Mouse (Mus musculus): ENCODE results near the gene Ston2. TPM values are rescaled to one million over a fixed set of nuclear protein-coding genes. Genes with fewer than 3 reads are reported as not detected.

Ston2 gene
- polyA plus RNA-seq, 1 experiment from 2014 or later: 12.1 TPM

DNA sequence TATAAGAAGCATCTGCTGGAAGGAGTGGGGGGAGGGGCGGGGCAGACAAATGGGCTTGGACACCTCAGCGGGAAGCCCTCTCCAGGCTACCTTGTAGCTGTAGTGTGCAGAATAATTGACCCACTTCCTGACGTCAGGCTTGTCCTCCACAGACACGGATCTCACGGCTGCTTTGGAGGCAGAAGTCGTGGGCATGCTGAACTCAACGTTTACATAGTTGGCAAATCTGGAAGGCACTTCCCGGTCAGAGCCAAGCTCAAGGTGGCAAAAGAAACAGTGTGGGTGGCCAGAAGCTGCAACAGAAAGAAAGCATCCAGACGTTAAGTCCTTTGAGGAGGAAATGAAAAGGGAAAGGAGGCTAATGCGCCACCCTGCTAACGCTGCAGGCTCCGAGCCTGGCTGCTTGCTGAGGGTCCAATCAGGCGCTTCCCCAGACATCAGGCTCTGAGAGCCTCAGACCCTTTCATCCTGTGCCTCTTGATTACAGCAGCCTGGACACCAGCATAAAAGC, 146.5 kb downstream of the Ston2 start:
- Histone ChIP-seq H3K36me3 (no peaks in the 10 kb centered on the region), H3K9me3 (no peaks in the 10 kb centered on the region), H3K27ac (no peak overlapping the region), H3K9ac (no peak overlapping the region), H3K4me2 (peak overlapping the region; percentile 39), H3K4me3 (peak overlapping the region; percentile 17; the same call in 1 of the 2 replicates), H3K27me3 (no peaks in the 10 kb centered on the region), H3K4me1 (peaks cover 14% of the 10 kb centered on the region)
- ATAC-seq (ENCODE audit: insufficient number of reproducible peaks, low FRiP score, low TSS enrichment, low read depth): no peak
- 21% methylated on average over 13 of the region's 13 CpGs for WGBS

DNA sequence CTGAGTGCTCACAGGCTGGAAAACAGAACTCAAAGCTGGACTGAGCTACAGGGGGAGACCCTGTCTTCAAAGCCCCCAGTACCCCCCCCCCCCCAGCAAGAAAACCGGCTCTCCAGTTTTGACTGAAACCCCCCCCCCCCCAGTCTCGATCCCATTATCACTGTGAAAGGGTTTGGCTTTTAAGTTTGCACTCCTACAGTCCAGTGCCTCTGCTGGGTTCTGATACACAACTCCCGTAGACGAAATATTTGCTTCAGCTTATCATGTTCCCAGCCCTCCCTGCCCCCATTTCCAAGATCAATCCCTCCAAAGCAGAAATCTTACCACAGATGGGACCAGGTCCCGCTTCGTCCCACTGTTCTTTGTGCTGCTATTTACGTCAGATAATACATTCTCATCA, 147.1 kb downstream of the Ston2 start:
- Histone ChIP-seq H3K4me2 (no peak overlapping the region), H3K9ac (no peak overlapping the region), H3K4me1 (peaks cover 14% of the 10 kb centered on the region), H3K27me3 (no peaks in the 10 kb centered on the region), H3K9me3 (no peaks in the 10 kb centered on the region), H3K4me3 (no peak overlapping the region), H3K27ac (no peak overlapping the region), H3K36me3 (no peaks in the 10 kb centered on the region)
- 57% methylated on average over 7 of the region's 7 CpGs for WGBS
- ATAC-seq (ENCODE audit: insufficient number of reproducible peaks, low FRiP score, low TSS enrichment, low read depth): no peak

DNA sequence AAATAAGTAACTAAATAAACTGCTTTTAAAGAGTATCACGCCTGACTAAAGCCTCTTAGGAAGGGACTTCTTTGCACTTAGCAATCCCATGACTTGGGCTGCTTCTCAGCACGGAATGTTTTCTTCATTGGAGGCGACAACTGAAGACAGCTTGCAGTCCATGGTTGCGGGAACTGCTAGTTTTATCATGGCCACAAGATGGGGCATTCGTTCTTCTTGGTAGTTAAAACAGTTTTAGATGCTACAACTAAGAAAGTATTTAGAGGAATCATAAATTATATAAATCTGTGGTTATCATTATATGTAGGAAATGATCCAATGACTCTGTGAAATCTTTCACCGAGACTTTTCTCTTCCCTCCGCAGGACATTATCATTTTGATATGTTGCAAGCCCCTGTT, 147.5 kb downstream of the Ston2 start:
- Histone ChIP-seq H3K36me3 (no peaks in the 10 kb centered on the region), H3K4me3 (no peak overlapping the region), H3K4me1 (peaks cover 14% of the 10 kb centered on the region), H3K27ac (no peak overlapping the region), H3K9ac (no peak overlapping the region), H3K4me2 (no peak overlapping the region), H3K9me3 (no peaks in the 10 kb centered on the region), H3K27me3 (no peaks in the 10 kb centered on the region)
- 34% methylated on average over 7 of the region's 7 CpGs for WGBS
- ATAC-seq (ENCODE audit: insufficient number of reproducible peaks, low FRiP score, low TSS enrichment, low read depth): no peak

DNA sequence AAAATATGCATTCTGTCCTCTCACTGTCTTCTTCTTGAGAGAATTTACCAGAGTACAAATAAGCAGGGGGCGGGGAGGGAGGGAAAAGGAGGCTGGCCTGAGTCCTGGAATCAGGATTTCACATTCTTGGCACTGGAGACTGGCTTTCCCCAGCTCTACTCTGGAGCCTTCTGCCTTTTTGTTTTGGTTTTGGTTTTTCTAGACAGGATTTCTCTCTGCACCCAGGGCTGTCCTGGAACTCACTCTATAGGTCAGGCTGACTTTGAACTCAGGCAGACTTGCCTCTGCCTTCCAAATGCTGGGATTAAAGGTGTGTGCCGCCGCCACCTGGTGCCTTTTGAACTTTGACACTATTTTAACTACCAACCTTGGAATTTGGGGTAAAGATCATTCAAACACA, 149.8 kb downstream of the Ston2 start:
- no peak overlapping the region for H3K4me3 ChIP-seq
- H3K9ac ChIP-seq: no peak overlapping the region
- H3K9me3 ChIP-seq: no peaks in the 10 kb centered on the region
- no peak overlapping the region for H3K4me2 ChIP-seq
- 57% methylated on average over 3 of the region's 3 CpGs for WGBS
- H3K4me1 ChIP-seq: peaks cover 14% of the 10 kb centered on the region
- no peak overlapping the region for H3K27ac ChIP-seq
- no peaks in the 10 kb centered on the region for H3K27me3 ChIP-seq
- H3K36me3 ChIP-seq: no peaks in the 10 kb centered on the region
- ATAC-seq (ENCODE audit: insufficient number of reproducible peaks, low FRiP score, low TSS enrichment, low read depth): no peak

DNA sequence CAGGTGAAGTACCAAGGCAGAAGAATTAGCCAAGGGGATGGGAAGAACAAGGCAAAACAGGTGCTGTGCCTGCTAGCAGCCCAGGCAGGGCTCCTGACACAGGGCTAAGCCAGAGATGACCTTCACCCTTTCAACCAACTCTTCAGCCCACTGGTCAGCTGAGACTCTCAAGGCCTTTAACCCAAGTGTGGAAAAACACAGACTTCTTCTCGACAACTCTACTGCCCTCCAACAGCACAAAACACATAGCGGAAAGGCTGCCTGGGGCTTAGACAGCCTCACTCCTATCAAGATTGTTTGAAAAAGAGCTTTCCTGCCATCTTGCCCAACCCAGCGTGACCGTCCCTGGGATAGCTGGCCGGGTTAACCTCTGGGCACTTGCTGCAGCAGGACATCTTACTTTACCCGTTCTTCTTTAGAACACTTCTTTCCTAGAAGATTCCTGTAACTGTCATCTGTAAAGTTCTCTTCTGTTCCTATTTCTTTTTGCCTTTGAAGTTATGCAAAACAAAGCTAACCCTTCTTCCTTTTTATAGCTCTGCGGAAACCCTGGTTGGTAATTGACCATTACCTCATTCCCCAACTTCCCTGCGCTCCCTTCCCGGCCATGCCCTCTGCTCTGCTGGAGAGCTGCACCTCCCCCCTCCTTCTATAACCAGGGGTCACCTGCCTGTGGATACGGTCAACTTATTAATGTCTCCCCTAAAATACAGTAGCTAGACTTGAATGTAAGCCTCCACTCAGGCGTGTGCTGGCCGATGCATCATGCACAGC, 150.9 kb downstream of the Ston2 start:
- no peak overlapping the region for H3K9ac ChIP-seq
- H3K4me3 ChIP-seq: no peak overlapping the region
- no peaks in the 10 kb centered on the region for H3K36me3 ChIP-seq
- H3K27ac ChIP-seq: no peak overlapping the region
- H3K9me3 ChIP-seq: no peaks in the 10 kb centered on the region
- peaks cover 11% of the 10 kb centered on the region for H3K4me1 ChIP-seq
- 56% methylated on average over 12 of the region's 12 CpGs for WGBS
- H3K4me2 ChIP-seq: no peak overlapping the region
- H3K27me3 ChIP-seq: no peaks in the 10 kb centered on the region
- no peak for ATAC-seq (ENCODE audit: insufficient number of reproducible peaks, low FRiP score, low TSS enrichment, low read depth)

DNA sequence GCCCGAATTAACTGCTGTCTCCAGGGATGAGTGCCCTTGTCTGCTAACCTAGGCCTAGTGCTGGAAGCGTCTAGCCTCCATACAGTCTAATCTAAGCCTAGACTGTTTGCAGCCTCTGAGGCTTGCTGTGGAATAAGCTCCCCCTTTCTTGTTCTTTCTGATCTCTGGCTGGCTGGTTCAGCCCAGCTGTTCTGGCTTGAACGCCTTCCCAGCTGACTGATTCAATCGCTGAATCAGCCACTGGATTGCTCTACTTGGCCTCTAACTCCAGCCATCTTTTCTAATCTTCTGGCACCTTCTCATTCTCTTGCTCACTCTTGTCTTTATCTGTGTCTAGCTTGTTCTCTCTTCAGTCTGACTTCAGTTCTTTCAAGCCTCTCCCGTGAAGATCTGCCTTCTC, 161.7 kb downstream of the Ston2 start:
- no peaks in the 10 kb centered on the region for H3K36me3 ChIP-seq
- H3K9ac ChIP-seq: no peak overlapping the region
- no peak overlapping the region for H3K4me2 ChIP-seq
- no peak overlapping the region for H3K4me3 ChIP-seq
- H3K27me3 ChIP-seq: no peaks in the 10 kb centered on the region
- no peak for ATAC-seq (ENCODE audit: insufficient number of reproducible peaks, low FRiP score, low TSS enrichment, low read depth)
- no peak overlapping the region for H3K27ac ChIP-seq
- H3K4me1 ChIP-seq: no peaks in the 10 kb centered on the region
- no peaks in the 10 kb centered on the region for H3K9me3 ChIP-seq
- 79% methylated on average over 5 of the region's 5 CpGs for WGBS

DNA sequence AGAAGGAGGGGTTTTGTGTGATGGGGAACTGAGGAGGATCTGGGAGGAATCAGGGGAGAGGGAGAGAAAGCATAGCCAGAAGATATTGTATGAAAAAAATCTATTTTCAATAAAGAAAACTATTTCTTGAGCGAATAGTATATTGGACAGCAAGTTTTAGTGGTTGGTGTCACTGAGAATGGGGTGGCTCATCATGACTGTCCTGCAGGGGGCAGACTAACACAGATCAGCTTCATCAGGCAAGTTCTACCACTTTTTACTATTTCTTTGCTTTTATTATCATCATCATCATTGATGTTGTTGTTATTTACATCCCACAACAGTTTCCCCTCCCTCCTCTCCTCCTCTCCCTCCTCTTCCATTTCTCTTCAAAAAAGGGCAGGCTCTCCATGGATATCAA, 163.2 kb downstream of the Ston2 start:
- 72% methylated on average over 1 of the region's 1 CpGs for WGBS
- Histone ChIP-seq H3K27me3 (no peaks in the 10 kb centered on the region), H3K36me3 (no peaks in the 10 kb centered on the region), H3K4me2 (no peak overlapping the region), H3K27ac (no peak overlapping the region), H3K9me3 (no peaks in the 10 kb centered on the region), H3K4me3 (no peak overlapping the region), H3K9ac (no peak overlapping the region), H3K4me1 (no peaks in the 10 kb centered on the region)
- ATAC-seq (ENCODE audit: insufficient number of reproducible peaks, low FRiP score, low TSS enrichment, low read depth): no peak

DNA sequence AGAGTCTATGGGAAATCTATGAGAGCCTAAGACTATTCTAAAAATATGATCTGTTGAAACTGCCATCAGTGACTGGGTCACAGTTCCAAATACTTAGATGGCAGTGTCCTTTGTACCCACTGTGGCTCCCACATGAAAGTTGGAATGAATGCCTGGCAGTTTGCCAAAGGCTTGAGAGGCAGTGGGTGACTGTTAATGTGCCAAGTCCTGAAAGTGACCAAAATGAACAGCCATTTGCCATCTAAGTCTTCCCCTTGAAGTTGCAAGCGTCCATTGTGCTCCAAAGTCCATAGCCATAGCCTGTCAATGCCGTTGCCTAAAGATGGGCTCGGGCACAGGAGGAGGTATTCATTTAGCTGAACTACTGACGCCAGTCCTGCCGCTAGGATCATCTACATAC, 178.8 kb downstream of the Ston2 start:
- ATAC-seq (ENCODE audit: insufficient number of reproducible peaks, low FRiP score, low TSS enrichment, low read depth): no peak
- Histone ChIP-seq H3K9me3 (no peaks in the 10 kb centered on the region), H3K36me3 (no peaks in the 10 kb centered on the region)

DNA sequence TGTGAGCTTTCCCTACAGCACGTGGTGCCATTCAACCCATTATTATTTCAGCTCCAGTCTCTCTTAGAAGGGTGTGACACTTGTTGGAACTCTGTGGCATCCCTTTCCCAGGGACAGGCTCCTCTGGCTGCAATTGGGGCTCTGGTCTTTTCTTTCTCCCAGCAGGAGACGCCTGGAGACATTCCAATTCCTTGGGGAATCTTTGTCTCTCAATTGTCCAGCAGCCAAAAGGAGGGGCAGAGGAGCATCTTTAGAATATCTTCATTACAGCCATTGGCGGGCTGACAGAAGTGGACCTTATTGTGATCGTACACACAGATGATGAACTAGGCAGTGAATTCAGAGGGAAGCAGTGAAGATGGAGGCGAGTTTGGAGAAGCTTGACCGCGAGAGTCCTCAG, 180.5 kb downstream of the Ston2 start:
- no peaks in the 10 kb centered on the region for H3K9me3 ChIP-seq
- no peaks in the 10 kb centered on the region for H3K36me3 ChIP-seq
- no peak overlapping the region for H3K4me2 ChIP-seq
- no peak overlapping the region for H3K4me3 ChIP-seq
- H3K27me3 ChIP-seq: no peaks in the 10 kb centered on the region
- H3K9ac ChIP-seq: no peak overlapping the region
- no peak overlapping the region for H3K27ac ChIP-seq
- WGBS: 70% methylated on average over 7 of the region's 7 CpGs
- no peak for ATAC-seq (ENCODE audit: insufficient number of reproducible peaks, low FRiP score, low TSS enrichment, low read depth)
- 0 out of 2 replicates have a peak, but pooled peaks cover 3% of the 10 kb centered on the region for H3K4me1 ChIP-seq

More for the DNA sequence above, 178.8 kb downstream of the Ston2 start:
- H3K9ac ChIP-seq: no peak overlapping the region
- 0 out of 2 replicates have a peak, but pooled peaks cover 3% of the 10 kb centered on the region for H3K4me1 ChIP-seq
- H3K4me3 ChIP-seq: no peak overlapping the region
- no peak overlapping the region for H3K4me2 ChIP-seq
- 89% methylated on average over 5 of the region's 5 CpGs for WGBS
- H3K27me3 ChIP-seq: no peaks in the 10 kb centered on the region
- H3K27ac ChIP-seq: no peak overlapping the region

DNA sequence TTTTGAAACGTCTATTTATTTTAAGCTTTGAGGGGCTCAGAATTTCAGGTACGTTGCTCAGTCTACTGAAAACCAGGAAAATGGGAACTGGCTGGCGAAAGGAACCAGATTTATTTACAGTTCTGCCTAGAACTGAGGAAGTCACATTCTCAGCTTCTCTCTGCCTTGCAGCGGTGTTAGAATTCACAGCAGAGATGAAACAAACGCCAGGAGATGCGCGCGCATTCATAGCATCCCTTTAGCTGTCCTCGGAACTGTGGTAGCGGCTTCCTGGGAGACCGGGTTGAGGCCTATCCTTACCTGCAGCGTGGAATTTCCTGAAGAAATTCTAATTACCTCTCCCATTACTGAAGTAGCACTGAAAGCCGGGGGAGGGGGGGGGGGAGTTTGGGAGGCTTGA, 181.5 kb downstream of the Ston2 start:
- Histone ChIP-seq H3K4me1 (0 out of 2 replicates have a peak, but pooled peaks cover 3% of the 10 kb centered on the region), H3K4me3 (no peak overlapping the region), H3K9ac (no peak overlapping the region), H3K27ac (no peak overlapping the region), H3K4me2 (no peak overlapping the region), H3K36me3 (no peaks in the 10 kb centered on the region), H3K27me3 (no peaks in the 10 kb centered on the region), H3K9me3 (no peaks in the 10 kb centered on the region)
- WGBS: 84% methylated on average over 13 of the region's 13 CpGs
- no peak for ATAC-seq (ENCODE audit: insufficient number of reproducible peaks, low FRiP score, low TSS enrichment, low read depth)

DNA sequence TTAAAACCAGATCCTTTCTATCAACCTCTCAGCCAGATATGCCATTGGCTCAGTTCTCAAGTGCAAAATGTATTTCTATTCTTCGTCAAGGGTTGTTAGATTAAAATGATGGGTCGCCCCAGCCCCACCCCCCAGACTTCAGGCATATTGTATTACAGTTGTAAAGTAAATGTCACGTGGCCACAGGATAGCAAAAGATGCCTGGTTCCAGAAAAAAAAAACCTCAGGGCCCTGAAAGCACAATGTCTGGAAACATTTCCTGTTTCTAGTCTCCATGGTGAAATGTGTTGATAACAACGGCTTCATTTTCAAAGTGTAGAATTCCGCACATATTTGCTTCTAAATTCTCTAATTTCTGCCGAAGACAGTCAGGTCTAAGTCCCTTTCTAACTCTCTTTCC, 183.6 kb downstream of the Ston2 start:
- H3K36me3 ChIP-seq: no peaks in the 10 kb centered on the region
- H3K9ac ChIP-seq: no peak overlapping the region
- WGBS: 33% methylated on average over 6 of the region's 6 CpGs
- H3K4me1 ChIP-seq: 0 out of 2 replicates have a peak, but pooled peaks cover 3% of the 10 kb centered on the region
- ATAC-seq (ENCODE audit: insufficient number of reproducible peaks, low FRiP score, low TSS enrichment, low read depth): no peak
- no peak overlapping the region for H3K4me3 ChIP-seq
- H3K27ac ChIP-seq: no peak overlapping the region
- no peaks in the 10 kb centered on the region for H3K27me3 ChIP-seq
- no peak overlapping the region for H3K4me2 ChIP-seq
- H3K9me3 ChIP-seq: no peaks in the 10 kb centered on the region

DNA sequence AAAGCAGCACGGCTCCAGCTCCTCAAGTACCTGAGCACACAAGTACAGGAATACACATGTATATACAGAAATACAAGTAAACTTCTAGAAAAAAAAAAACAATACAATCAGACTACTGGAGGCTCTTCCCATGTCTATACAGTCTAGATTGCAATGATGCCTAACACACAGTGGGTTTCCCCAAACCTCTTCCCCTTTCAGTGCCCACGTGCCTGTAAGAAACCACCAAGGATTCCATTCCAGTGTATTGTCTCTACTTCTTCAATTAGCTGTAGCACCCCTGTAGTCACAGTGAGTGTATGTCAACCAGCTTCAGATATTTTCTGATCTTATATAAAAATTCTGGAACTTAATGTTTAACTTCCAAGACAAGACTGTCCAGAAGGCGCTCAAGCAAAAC, 196.1 kb downstream of the Ston2 start:
- no peaks in the 10 kb centered on the region for H3K36me3 ChIP-seq
- H3K9me3 ChIP-seq: no peaks in the 10 kb centered on the region
- no peak overlapping the region for H3K4me3 ChIP-seq
- peaks cover 12% of the 10 kb centered on the region for H3K4me1 ChIP-seq
- WGBS: 94% methylated on average over 3 of the region's 3 CpGs
- ATAC-seq (ENCODE audit: insufficient number of reproducible peaks, low FRiP score, low TSS enrichment, low read depth): no peak
- no peak overlapping the region for H3K27ac ChIP-seq
- no peak overlapping the region for H3K4me2 ChIP-seq
- no peak overlapping the region for H3K9ac ChIP-seq
- no peaks in the 10 kb centered on the region for H3K27me3 ChIP-seq
